Mouse (Mus musculus) kidney, postnatal 36 days (tissue): ENCODE results near the gene Pdzd2.

Experiments
- DNase-seq, 2 experiments: peaks; one replicate each; pipeline ENCODE4 v3.0.0; 2021 to 2022; ENCODE audit warnings: mixed read lengths in 2 of 2

Pdzd2 gene

GRCm38 (mm10) chr15:12472646-12473045 is 267.1 kb downstream of the Pdzd2 start:
- DNase-seq, result no peak

GRCm38 (mm10) chr15:12470900-12471838 is 268.6 kb downstream of the Pdzd2 start:
- no peak for DNase-seq

GRCm38 (mm10) chr15:12468625-12469024 is 271.1 kb downstream of the Pdzd2 start:
- DNase-seq, result no peak

GRCm38 (mm10) chr15:12465748-12466147 is 274.0 kb downstream of the Pdzd2 start:
- DNase-seq, result no peak

GRCm38 (mm10) chr15:12456808-12457207 is 282.9 kb downstream of the Pdzd2 start:
- DNase-seq, result peak; percentile 18 to 23

- no peak for DNase-seq
Measured at GRCm38 (mm10) chr15:12453343-12453742, 286.4 kb downstream of the Pdzd2 start.

- DNase-seq, result no peak
Measured at GRCm38 (mm10) chr15:12452141-12452995, 287.4 kb downstream of the Pdzd2 start.

- peak; percentile 41 to 74 for DNase-seq
Measured at GRCm38 (mm10) chr15:12451448-12451847, 288.3 kb downstream of the Pdzd2 start.

- no peak for DNase-seq
Measured at GRCm38 (mm10) chr15:12450790-12451189, 288.9 kb downstream of the Pdzd2 start.

- no peak for DNase-seq
Measured at GRCm38 (mm10) chr15:12449321-12449720, 290.4 kb downstream of the Pdzd2 start.

GRCm38 (mm10) chr15:12447021-12447434 is 292.7 kb downstream of the Pdzd2 start:
- DNase-seq, result no peak

GRCm38 (mm10) chr15:12444551-12444950 is 295.2 kb downstream of the Pdzd2 start:
- DNase-seq, result no peak

GRCm38 (mm10) chr15:12439351-12439751 is 300.4 kb downstream of the Pdzd2 start:
- DNase-seq, result peak; percentile 42 to 43

GRCm38 (mm10) chr15:12438691-12439090 is 301.0 kb downstream of the Pdzd2 start:
- DNase-seq, result no peak

- DNase-seq, result no peak
Measured at GRCm38 (mm10) chr15:12438081-12438480, 301.6 kb downstream of the Pdzd2 start.

GRCm38 (mm10) chr15:12435910-12436309 is 303.8 kb downstream of the Pdzd2 start:
- DNase-seq, result no peak

GRCm38 (mm10) chr15:12433893-12434599 is 305.7 kb downstream of the Pdzd2 start:
- peak in 1 of 2 experiments; percentile 34 for DNase-seq

GRCm38 (mm10) chr15:12432879-12433278 is 306.8 kb downstream of the Pdzd2 start:
- DNase-seq, result no peak

- peak in 1 of 2 experiments; percentile 39 for DNase-seq
Measured at GRCm38 (mm10) chr15:12432320-12432719, 307.4 kb downstream of the Pdzd2 start.

- no peak for DNase-seq
Measured at GRCm38 (mm10) chr15:12431684-12432083, 308.0 kb downstream of the Pdzd2 start.

- peak; percentile 30 to 58 for DNase-seq
Measured at GRCm38 (mm10) chr15:12431188-12431587, 308.5 kb downstream of the Pdzd2 start.

GRCm38 (mm10) chr15:12430670-12431069 is 309.1 kb downstream of the Pdzd2 start:
- no peak for DNase-seq
